Mouse (Mus musculus) kidney, embryonic 15.5 days (tissue): ENCODE results near the gene Tm7sf3. TPM values are rescaled to one million over a fixed set of nuclear protein-coding genes. Genes with fewer than 3 reads are reported as not detected.

ENCODE experiments used
- ATAC-seq: fragments of 200-750 bp; cut with Nextera tagmentation; replicated peaks from 2 replicates; pipeline ENCODE4 v1.8.0; 2017; ENCODE audit warnings: moderate TSS enrichment; ENCODE audit not compliant: low FRiP score
- H3K27ac ChIP-seq: fragments of 300-500 bp; sonication (generic); 2 replicates; pipeline ENCODE4 v1.5.1; 2015; ENCODE audit warnings: mild to moderate bottlenecking, inconsistent platforms
- H3K27me3 ChIP-seq: fragments of 300-500 bp; sonication (generic); 2 replicates; pipeline ENCODE4 v1.6.1; 2015; ENCODE audit warnings: inconsistent platforms
- H3K36me3 ChIP-seq: fragments of 300-500 bp; sonication (generic); 2 replicates; pipeline ENCODE4 v1.6.1; 2015; ENCODE audit warnings: inconsistent platforms
- H3K4me1 ChIP-seq: fragments of 300-500 bp; sonication (generic); 2 replicates; pipeline ENCODE4 v1.6.1; 2015; ENCODE audit warnings: inconsistent platforms
- H3K4me2 ChIP-seq: fragments of 300-500 bp; sonication (generic); 2 replicates; pipeline ENCODE4 v1.6.1; 2015; ENCODE audit warnings: moderate library complexity, mild to moderate bottlenecking, inconsistent platforms
- H3K4me3 ChIP-seq: fragments of 300-500 bp; sonication (generic); replicated peaks from 2 replicates; pipeline ENCODE4 v1.5.1; 2015; ENCODE audit warnings: mild to moderate bottlenecking, inconsistent platforms
- H3K9ac ChIP-seq: fragments of 300-500 bp; sonication (generic); 2 replicates; pipeline ENCODE4 v1.6.1; 2015; ENCODE audit warnings: mild to moderate bottlenecking, inconsistent platforms
- H3K9me3 ChIP-seq: fragments of 300-500 bp; sonication (generic); replicated peaks from 2 replicates; pipeline ENCODE4 v1.6.1; 2016; ENCODE audit warnings: inconsistent platforms
- WGBS: fragments of 180-500 bp; shearing (Covaris S2); methylation state at CpG from one replicate; pipeline ENCODE4 v1.1.7; 2015; ENCODE audit warnings: mixed read lengths; 5-methylcytosine and 5-hydroxymethylcytosine counted together
- polyA plus RNA-seq: library from polyadenylated mRNA; unstranded; fragments of >200 nt; fragmentation: Nextera tagmentation; extraction: Ambion mirVana; gene quantifications from 2 replicates; pipeline ENCODE4 v1.2.1, GENCODE M21; 2015

The Tm7sf3 gene
- polyA plus RNA-seq, 1 experiment from 2014 or later: 36.5 TPM

DNA sequence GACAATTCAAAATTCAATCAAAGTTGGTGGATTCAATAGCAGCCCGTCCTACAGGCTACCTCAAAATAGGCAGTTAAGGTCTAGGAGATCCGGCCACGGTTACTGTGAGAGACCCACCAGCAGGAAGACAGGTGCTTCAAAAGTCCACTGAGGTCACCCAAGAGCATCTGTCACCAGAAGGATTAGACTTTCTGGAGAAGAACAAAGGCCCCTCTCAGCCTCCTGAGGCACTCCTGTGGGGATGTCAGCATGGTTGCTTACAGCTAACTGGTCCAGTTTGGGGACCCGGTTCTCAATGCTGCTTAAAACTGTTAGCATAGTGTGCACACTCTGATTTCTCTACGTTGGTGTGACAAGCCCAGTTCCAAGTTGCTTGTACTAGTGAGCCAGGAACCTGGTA lies 29.5 kb upstream of the Tm7sf3 start:
- Histone ChIP-seq H3K27me3 (no peaks in the 10 kb centered on the region), H3K9me3 (no peaks in the 10 kb centered on the region; the same call in 1 of the 2 replicates), H3K4me1 (no peaks in the 10 kb centered on the region), H3K9ac (no peak overlapping the region), H3K4me3 (no peak overlapping the region), H3K4me2 (no peak overlapping the region), H3K27ac (no peak overlapping the region), H3K36me3 (no peaks in the 10 kb centered on the region)
- ATAC-seq: no peak
- WGBS: 82% methylated on average over 5 of the region's 5 CpGs

DNA sequence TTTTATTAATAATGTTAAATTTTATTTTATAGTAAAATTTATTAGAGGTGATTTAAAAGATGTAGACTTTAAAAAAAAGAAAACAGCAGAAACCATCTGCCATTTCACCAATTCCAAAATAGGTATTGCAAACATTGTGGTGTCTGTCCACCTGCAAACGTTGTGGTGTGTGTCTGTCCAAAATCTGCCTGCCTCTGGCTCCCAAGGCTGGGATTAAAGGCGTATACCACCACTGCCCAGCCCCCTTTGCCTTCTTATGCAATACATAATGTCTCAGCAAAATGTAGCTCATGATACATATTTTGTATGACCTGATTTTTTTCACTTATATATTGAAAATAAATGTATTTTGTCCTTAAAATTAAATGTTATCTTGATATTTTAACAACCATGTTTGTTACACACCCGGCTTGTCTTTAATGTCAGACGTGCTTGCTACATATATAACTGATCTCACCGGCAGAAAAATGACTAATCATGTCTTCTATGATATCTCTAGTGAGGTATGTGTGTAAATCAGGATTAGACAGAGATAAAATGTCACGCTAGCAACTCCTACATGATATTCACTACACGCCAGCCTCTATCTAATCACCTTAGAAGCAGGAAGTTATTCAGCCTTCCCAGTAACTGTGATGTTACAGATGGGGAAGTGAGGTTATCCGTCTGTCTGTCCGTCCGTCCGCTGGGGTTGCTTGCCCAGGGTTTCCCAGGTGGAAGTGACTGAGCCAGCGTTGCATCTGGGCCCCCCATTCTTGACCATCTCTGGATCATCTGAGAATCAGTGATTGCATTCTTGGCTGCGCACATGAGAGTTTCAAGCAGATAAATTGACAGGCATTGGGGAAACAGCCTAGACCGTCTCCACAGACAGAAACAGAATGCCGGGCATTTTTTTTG lies 28.6 kb upstream of the Tm7sf3 start:
- WGBS: 85% methylated on average over 15 of the region's 15 CpGs
- no peaks in the 10 kb centered on the region for H3K4me1 ChIP-seq
- no peaks in the 10 kb centered on the region for H3K27me3 ChIP-seq
- H3K4me3 ChIP-seq: no peak overlapping the region
- H3K9me3 ChIP-seq: no peaks in the 10 kb centered on the region; the same call in 1 of the 2 replicates
- H3K9ac ChIP-seq: no peak overlapping the region
- no peak overlapping the region for H3K4me2 ChIP-seq
- ATAC-seq: no peak
- no peak overlapping the region for H3K27ac ChIP-seq
- H3K36me3 ChIP-seq: no peaks in the 10 kb centered on the region

DNA sequence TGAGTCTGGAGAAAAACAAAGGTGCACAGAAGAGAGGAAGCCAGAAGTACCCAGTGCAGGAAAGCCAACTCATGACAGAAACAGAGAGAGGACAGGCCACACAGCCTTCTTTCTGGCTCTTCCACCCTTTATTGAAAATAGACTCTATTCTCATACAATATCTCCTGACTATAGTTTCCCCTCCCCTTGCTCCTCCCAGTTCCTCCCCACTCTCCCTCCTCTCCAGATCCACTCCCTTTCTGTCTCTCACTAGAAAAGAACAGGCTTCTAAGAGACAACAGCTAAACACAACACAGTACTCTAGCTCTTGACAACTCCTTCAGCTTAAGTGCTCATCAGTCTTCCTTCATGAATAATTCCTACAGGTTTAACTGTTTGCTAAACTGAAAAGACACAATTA lies 26.0 kb upstream of the Tm7sf3 start:
- Histone ChIP-seq H3K27ac (no peak overlapping the region), H3K4me1 (no peaks in the 10 kb centered on the region), H3K27me3 (no peaks in the 10 kb centered on the region), H3K36me3 (no peaks in the 10 kb centered on the region), H3K9ac (no peak overlapping the region), H3K4me3 (no peak overlapping the region), H3K4me2 (no peak overlapping the region), H3K9me3 (no peaks in the 10 kb centered on the region; the same call in 1 of the 2 replicates)
- no peak for ATAC-seq

DNA sequence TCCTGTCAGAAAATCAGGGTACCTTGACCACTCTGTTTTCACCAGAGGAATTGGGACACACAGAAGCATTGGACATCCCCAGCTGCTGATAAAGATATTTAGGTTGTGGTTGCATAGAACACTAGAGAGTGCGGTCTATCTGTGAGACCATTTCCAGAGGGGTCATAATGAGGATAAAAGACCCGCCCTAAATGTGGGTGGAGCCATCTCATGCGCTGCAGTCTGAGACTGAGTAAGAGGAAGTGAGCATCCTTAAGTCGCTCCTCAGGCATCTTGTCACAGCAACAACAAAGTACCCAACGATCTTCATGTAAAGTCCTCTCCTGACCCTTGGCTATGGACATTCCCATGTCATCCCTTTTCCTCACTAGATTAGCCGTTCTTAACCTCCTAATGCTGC lies 24.2 kb upstream of the Tm7sf3 start:
- no peak for ATAC-seq
- H3K27ac ChIP-seq: no peak overlapping the region
- no peaks in the 10 kb centered on the region for H3K36me3 ChIP-seq
- H3K4me3 ChIP-seq: no peak overlapping the region
- H3K27me3 ChIP-seq: no peaks in the 10 kb centered on the region
- no peak overlapping the region for H3K4me2 ChIP-seq
- no peak overlapping the region for H3K9ac ChIP-seq
- 80% methylated on average over 6 of the region's 6 CpGs for WGBS
- no peaks in the 10 kb centered on the region; the same call in 1 of the 2 replicates for H3K9me3 ChIP-seq
- no peaks in the 10 kb centered on the region for H3K4me1 ChIP-seq

DNA sequence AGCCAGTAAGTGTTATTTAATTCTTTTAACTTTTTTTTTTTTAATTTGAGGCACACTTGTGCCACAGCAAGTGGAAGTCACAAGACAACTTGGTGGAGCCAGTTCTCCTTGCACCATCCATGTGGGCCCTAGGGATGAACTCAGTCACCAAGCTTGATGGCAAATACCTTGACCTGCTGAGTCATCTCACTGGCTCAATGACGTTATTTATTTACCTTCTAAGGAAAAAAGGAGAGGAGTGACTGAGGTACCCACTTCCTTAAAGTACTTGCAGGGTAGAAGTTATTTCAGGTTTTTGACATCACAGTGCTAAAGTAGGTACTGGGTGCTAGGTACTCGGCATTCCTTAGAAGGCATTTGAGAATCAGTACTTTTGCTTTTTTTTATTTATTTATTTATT lies 22.8 kb upstream of the Tm7sf3 start:
- no peak overlapping the region for H3K9ac ChIP-seq
- H3K36me3 ChIP-seq: no peaks in the 10 kb centered on the region
- no peaks in the 10 kb centered on the region for H3K4me1 ChIP-seq
- H3K9me3 ChIP-seq: no peaks in the 10 kb centered on the region; the same call in 1 of the 2 replicates
- no peak for ATAC-seq
- H3K4me3 ChIP-seq: no peak overlapping the region
- H3K27me3 ChIP-seq: no peaks in the 10 kb centered on the region
- WGBS: 66% methylated on average over 2 of the region's 2 CpGs
- H3K4me2 ChIP-seq: no peak overlapping the region
- no peak overlapping the region for H3K27ac ChIP-seq

DNA sequence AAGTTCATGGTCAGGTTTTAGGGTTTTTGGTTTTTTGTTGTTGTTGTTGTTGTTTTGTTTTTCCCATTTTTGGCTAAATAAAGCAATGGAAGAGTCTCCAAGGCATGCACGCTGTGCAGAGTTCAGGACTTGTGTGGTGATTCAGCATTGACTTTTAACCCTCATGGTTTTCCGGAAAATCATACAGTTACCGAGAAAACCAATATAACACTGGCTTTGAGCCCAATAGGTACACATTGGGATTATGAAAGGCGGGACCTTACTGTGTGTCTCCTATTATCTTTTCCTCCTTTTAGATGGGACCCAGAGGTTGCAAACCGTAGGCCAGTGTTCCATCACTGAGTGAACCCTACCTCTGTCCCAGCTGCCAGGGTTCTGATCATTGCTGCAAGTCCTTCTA lies 22.3 kb upstream of the Tm7sf3 start:
- no peaks in the 10 kb centered on the region for H3K9me3 ChIP-seq
- H3K36me3 ChIP-seq: no peaks in the 10 kb centered on the region

DNA sequence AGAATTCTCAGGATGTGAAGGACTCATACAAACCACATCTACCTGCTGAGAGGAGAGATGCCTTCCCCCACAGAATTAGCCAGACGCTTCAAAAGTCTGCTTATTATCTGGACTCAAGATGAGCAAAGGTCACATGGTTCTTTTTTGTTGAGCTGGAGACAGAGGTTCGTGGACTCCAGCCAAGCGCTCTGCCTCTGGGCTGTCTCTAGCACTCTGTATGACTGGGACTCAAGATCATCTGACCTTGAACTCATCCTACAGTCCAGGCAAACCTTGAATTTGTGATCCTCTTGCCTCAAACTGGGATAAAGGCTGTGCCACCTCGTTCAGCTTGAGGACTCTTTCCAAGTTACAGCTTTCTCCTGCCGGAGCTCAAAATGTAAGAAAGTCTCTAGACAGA lies 21.5 kb upstream of the Tm7sf3 start:
- WGBS: 67% methylated on average over 5 of the region's 5 CpGs
- ATAC-seq: no peak
- Histone ChIP-seq H3K36me3 (no peaks in the 10 kb centered on the region), H3K4me2 (no peak overlapping the region), H3K4me1 (no peaks in the 10 kb centered on the region), H3K27me3 (no peaks in the 10 kb centered on the region), H3K9ac (no peak overlapping the region), H3K9me3 (no peaks in the 10 kb centered on the region), H3K4me3 (no peak overlapping the region), H3K27ac (no peak overlapping the region)

More for the DNA sequence above, 22.3 kb upstream of the Tm7sf3 start:
- Histone ChIP-seq H3K4me2 (no peak overlapping the region), H3K9ac (no peak overlapping the region), H3K27me3 (no peaks in the 10 kb centered on the region), H3K4me3 (no peak overlapping the region), H3K27ac (no peak overlapping the region), H3K4me1 (no peaks in the 10 kb centered on the region)
- no peak for ATAC-seq
- WGBS: 91% methylated on average over 5 of the region's 5 CpGs

DNA sequence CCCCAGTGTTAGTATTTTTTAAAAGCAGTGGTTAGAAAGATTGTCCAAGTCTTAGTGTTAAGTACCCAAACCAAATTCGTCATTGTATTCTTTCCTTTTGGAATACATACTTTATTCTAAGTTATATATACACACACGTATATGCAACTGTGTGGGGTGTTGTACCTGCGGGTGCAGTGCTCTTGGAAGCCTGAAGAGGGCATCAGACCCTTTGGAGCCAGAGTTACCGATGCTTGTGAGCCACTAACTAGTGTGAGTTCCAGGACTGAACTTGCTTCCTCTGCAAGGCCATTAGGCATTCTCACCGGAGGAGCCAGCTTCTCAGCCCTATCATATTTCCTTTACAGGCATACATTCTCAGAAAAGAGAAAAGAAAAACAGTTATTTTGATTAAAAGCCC lies 20.1 kb upstream of the Tm7sf3 start:
- Histone ChIP-seq H3K4me2 (no peak overlapping the region), H3K27ac (no peak overlapping the region), H3K9ac (no peak overlapping the region), H3K27me3 (no peaks in the 10 kb centered on the region), H3K4me1 (no peaks in the 10 kb centered on the region), H3K9me3 (no peaks in the 10 kb centered on the region), H3K4me3 (no peak overlapping the region), H3K36me3 (no peaks in the 10 kb centered on the region)
- ATAC-seq: no peak
- WGBS: 32% methylated on average over 5 of the region's 5 CpGs

DNA sequence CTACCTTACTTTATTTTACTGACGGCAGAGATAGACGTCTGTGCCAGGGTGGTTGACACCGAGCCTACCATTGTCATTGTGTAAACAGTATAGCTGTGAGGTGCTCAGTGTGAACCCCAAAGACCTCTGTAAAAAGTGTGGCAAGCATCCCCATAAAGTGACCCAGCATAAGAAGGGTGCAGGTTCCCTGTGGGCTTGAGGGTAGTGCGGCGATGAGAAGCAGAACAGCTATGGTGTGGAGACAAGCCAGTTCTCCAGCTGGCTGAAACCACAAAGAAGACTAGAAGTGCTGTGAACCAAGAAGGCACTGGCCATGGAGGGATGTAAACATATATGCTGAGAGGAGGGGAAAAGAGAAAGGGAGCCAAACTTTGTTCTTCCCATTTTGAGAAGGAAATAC lies 19.0 kb upstream of the Tm7sf3 start:
- Histone ChIP-seq H3K27me3 (no peaks in the 10 kb centered on the region), H3K4me1 (no peaks in the 10 kb centered on the region), H3K4me3 (no peak overlapping the region), H3K27ac (no peak overlapping the region), H3K9ac (no peak overlapping the region), H3K36me3 (no peaks in the 10 kb centered on the region), H3K4me2 (no peak overlapping the region), H3K9me3 (no peaks in the 10 kb centered on the region)
- 83% methylated on average over 5 of the region's 5 CpGs for WGBS
- ATAC-seq: no peak

DNA sequence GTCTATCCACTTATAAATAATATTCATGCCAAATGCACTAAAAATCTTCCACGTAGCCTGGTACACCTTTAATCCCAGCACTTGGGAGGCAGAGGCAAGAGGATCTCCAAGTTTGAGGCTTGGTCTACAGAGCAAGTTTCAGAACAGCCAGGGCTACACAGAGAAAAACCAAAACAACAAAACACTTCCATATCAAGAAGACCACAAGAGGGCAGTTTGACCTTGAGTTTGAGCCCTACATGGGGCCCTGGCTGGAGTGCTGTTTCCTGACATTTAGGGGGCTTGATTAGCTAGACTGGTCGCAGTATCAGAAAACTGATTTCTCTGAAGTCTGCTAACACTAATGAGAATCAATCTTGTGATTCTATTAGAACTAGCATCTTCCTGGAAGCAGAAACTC lies 18.0 kb upstream of the Tm7sf3 start:
- 50% methylated on average over 2 of the region's 2 CpGs for WGBS
- no peak overlapping the region for H3K27ac ChIP-seq
- no peak overlapping the region for H3K4me3 ChIP-seq
- H3K4me2 ChIP-seq: no peak overlapping the region
- no peaks in the 10 kb centered on the region for H3K9me3 ChIP-seq
- no peaks in the 10 kb centered on the region for H3K36me3 ChIP-seq
- H3K27me3 ChIP-seq: no peaks in the 10 kb centered on the region
- ATAC-seq: no peak
- no peaks in the 10 kb centered on the region for H3K4me1 ChIP-seq
- no peak overlapping the region for H3K9ac ChIP-seq

DNA sequence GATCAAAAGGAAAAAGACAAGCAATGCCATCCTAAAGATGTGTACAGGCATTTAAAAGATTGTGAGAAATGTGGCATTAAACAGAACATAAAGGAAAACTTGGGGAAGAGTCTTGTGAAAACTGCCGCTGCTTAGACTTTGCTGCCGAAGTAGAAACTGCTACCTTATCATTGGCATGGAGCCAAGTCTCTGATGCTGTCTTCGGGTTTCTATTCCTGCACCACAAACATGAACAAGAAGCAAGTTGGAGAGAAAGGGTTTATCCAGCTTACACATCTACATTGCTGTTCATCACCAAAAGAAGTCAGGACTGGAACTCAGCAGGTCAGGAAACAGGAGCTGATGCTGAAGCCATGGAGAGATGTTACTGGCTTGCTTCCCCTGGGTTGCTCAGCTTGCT lies 10.6 kb upstream of the Tm7sf3 start:
- Histone ChIP-seq H3K9me3 (no peaks in the 10 kb centered on the region), H3K4me2 (no peak overlapping the region), H3K9ac (no peak overlapping the region), H3K27me3 (no peaks in the 10 kb centered on the region), H3K4me3 (no peak overlapping the region), H3K36me3 (peaks cover 32% of the 10 kb centered on the region), H3K27ac (no peak overlapping the region), H3K4me1 (no peaks in the 10 kb centered on the region)
- 65% methylated on average over 3 of the region's 3 CpGs for WGBS
- ATAC-seq: no peak

DNA sequence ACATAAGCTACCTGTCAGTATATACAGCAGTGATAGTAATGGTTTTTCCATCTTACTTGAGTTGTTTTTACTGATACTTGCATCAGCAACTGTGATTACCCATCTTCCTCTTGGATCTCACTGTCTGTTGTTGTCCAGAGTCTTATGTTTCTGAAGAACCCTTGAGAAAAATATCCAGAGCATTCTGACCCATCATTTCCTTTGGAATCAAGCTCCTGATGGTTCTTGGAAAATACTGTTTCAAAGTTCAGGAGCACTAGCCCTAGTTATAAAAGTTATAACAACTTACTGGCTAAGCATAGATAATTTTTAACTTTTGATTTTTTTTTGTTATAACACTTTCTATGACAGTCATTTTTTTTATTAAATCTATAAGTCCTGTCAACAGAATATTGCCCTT lies 8.8 kb upstream of the Tm7sf3 start:
- ATAC-seq: no peak
- Histone ChIP-seq H3K27ac (no peak overlapping the region), H3K9me3 (no peaks in the 10 kb centered on the region), H3K4me3 (no peak overlapping the region), H3K4me2 (no peak overlapping the region), H3K9ac (no peak overlapping the region), H3K4me1 (no peaks in the 10 kb centered on the region), H3K27me3 (no peaks in the 10 kb centered on the region), H3K36me3 (peaks cover 32% of the 10 kb centered on the region)

DNA sequence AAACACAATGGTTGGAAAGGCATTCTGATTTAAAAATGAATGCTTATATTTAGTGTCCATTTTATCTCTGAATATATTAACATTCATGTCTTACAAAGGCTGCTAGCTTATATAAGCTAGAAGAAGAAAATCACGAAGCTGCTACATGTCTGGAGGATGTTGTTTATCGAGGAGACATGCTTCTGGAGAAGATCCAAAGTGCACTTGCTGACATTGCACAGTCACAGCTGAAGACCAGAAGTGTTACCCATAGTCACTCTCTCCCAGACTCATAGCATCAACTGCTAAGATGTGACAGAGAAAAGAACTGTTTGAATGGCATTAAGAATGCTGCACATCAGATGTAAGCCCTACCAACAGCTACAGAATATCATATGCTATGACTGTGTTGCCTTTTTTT lies 7.4 kb upstream of the Tm7sf3 start:
- H3K4me2 ChIP-seq: no peak overlapping the region
- peaks cover 39% of the 10 kb centered on the region for H3K36me3 ChIP-seq
- H3K27me3 ChIP-seq: no peaks in the 10 kb centered on the region
- ATAC-seq: no peak
- no peak overlapping the region for H3K4me3 ChIP-seq
- H3K9me3 ChIP-seq: no peaks in the 10 kb centered on the region
- no peak overlapping the region for H3K27ac ChIP-seq
- H3K4me1 ChIP-seq: no peaks in the 10 kb centered on the region
- no peak overlapping the region for H3K9ac ChIP-seq
- 82% methylated on average over 2 of the region's 2 CpGs for WGBS
